Mouse (Mus musculus) kidney, adult 2 months (tissue): ENCODE measurements around the gene Tomm40.

ENCODE experiments used
- CTCF ChIP-seq: fragments of 200-500 bp; conservative IDR thresholded peaks from 2 replicates; pipeline ENCODE4 v1.5.1; 2011; ENCODE audit warnings: low read depth, mild to moderate bottlenecking, control low read depth, low read length, moderate library complexity, mixed read lengths; ENCODE audit not compliant: insufficient read depth, insufficient read length
- POLR2A ChIP-seq: fragments of 200-500 bp; IDR thresholded peaks from one replicate; pipeline ENCODE4 v1.6.1; 2011; ENCODE audit warnings: low read depth, low read length, control low read depth

DNA sequence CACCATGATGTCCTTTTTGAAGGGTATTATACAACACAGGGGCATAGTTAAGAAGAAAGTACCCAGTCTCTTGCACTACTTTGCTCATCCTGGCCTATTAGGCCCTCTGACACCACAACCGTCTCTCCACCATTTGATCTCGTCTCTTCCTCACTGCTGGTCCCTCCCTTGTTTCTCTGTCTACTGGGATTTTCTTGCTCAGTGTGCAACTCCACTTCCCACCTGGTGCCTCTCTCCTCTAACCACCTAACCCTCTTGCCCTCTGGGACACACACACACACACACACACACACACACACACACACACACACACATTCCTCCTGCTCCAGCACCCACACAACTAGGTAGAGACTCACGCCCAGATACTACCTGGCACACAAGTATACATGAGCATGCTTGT is 36.3 kb downstream of the Tomm40 start:
- TF ChIP-seq CTCF = no peak
- TF ChIP-seq POLR2A = no peak
